Mouse (Mus musculus) cerebellum, adult 9-10 months (tissue): Measurements from ENCODE around the gene Gm12888.
"Not testable (repeated sequence)": the region's sequence is repeated elsewhere in the genome, so short reads cannot be mapped to it uniquely, and the experiment has no call there.

Source experiments
- DNase-seq: peaks from one replicate; pipeline ENCODE4 v3.0.0; 2022

Gm12888 gene

GRCm38 (mm10) chr4:121324817-121325216 is at the start of gene Gm12888:
TSS of gene Gm12888 (minus strand) at chr4:121324917.
- not testable (repeated sequence) for DNase-seq
